In genomic region chr3:89449541-89449940, GRCm38 (mm10) we compare ENCODE assay signal across 1 mouse cellular context.
TF ChIP-seq lines count a peak whose summit lies in the region.

No protein-coding gene starts in this region.

TF ChIP-seq in ES-E14, 5 proteins besides CTCF, POLR2A, EP300 and RAD21 (continued from another document):
- TF ChIP-seq MAFK (IDR thresholded peaks at IDR 0.05; ENCODE audit: insufficient read depth, low read depth, low read length): no peak
